Mouse (Mus musculus): ENCODE results near the gene Spa17. TPM values are rescaled to one million over a fixed set of nuclear protein-coding genes. Genes with fewer than 3 reads are reported as not detected.

Spa17 gene
- total and polyA plus RNA-seq, 3 experiments, result 0.46 to 2.6 TPM; not detected in 1

DNA sequence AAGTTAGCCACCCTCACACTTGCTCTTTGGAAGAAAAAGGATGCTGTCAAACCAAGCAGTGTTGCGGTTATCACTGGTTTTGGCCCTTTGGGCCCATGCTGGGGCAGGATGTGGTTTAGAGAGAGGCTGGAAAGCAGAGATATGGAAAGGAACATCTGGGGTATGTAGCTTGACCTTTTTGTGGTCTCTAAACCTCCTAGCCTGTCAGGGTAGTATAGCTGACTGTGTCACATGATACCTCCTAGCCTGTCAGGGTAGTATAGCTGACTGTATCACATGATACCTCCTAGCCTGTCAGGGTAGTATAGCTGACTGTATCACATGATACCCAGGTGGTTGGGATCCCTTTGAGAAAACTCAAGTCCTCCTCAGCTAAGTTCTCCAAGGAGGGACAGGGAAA is 59.2 kb downstream of the Spa17 start:
- peaks cover 6 to 27% of the 10 kb centered on the region in 2 experiments for H3K4me1 ChIP-seq (ENCODE audit: control insufficient read depth in 1 of 2, insufficient read depth in 2 of 2, low read length in 2 of 2)

More for the DNA sequence above, 59.2 kb downstream of the Spa17 start:
- peak; percentile 83 for DNase-seq (ENCODE audit: low read depth, low spot score)
- peaks cover 0 to 24% of the 10 kb centered on the region in 2 experiments; a peak in 2 of 4 replicates for H3K36me3 ChIP-seq (ENCODE audit: control insufficient read depth in 1 of 2, insufficient read depth in 2 of 2, low read length in 2 of 2)
- no peak overlapping the region for H3K9ac ChIP-seq (ENCODE audit: control insufficient read depth, low read depth, low read length, poor library complexity, severe bottlenecking)
- H3K27me3 ChIP-seq (ENCODE audit: control insufficient read depth in 1 of 2, insufficient read depth in 2 of 2, low read length in 2 of 2), result no peaks in the 10 kb centered on the region
- no peak overlapping the region for H3K4me3 ChIP-seq (ENCODE audit: control insufficient read depth in 1 of 2, insufficient read depth in 1 of 2, low read depth in 2 of 2, low read length in 2 of 2)
- H3K27ac ChIP-seq (ENCODE audit: control insufficient read depth, low read depth, low read length), result peak overlapping the region; percentile 75
- H3K9me3 ChIP-seq (replicated peaks; ENCODE audit: insufficient read depth, low read length), result no peaks in the 10 kb centered on the region
- no peaks in the 10 kb centered on the region for H3K79me2 ChIP-seq (ENCODE audit: control insufficient read depth, insufficient read depth, low read length, poor library complexity)
- TF ChIP-seq EP300 (IDR thresholded peaks at IDR 0.05; ENCODE audit: low read depth in 1 of 2, low read length in 2 of 2) (peak; percentile 91 to 94), SIN3A (IDR thresholded peaks at IDR 0.05; ENCODE audit: low read length) (peak; percentile 78), KAT2A (conservative IDR thresholded peaks at IDR 0.05; ENCODE audit: low read depth, low read length) (no peak), CHD2 (IDR thresholded peaks at IDR 0.05; ENCODE audit: low read length) (no peak), HCFC1 (IDR thresholded peaks at IDR 0.05; ENCODE audit: low read depth, low read length) (0 out of 2 replicates have a peak, but pooled peaks have one; percentile 45), RAD21 (IDR thresholded peaks at IDR 0.05; ENCODE audit: low read depth, low read length) (no peak), TAL1 (IDR thresholded peaks at IDR 0.05; ENCODE audit: low read length) (peak; percentile 97), USF1 (IDR thresholded peaks at IDR 0.05; ENCODE audit: low read depth, low read length) (peak; percentile 93), BHLHE40 (IDR thresholded peaks at IDR 0.05; ENCODE audit: borderline replicate concordance, low read depth, low read length) (no peak), TBP (IDR thresholded peaks at IDR 0.05; ENCODE audit: low read depth, low read length) (peak; percentile 50; the same call in 1 of the 2 replicates), MAFK (IDR thresholded peaks at IDR 0.05; ENCODE audit: borderline replicate concordance, low read depth, low read length) (0 out of 2 replicates have a peak, but pooled peaks have one; percentile 10), ZNF384 (IDR thresholded peaks at IDR 0.05; ENCODE audit: low read depth, low read length) (no peak), TCF12 (IDR thresholded peaks at IDR 0.05; ENCODE audit: low read depth, low read length) (peak; percentile 93), RCOR1 (IDR thresholded peaks at IDR 0.05; ENCODE audit: low read depth, low read length) (peak; percentile 95), CHD1 (IDR thresholded peaks at IDR 0.05; ENCODE audit: low read depth, low read length) (no peak), GATA1 (IDR thresholded peaks at IDR 0.05; ENCODE audit: low read depth, low read length) (peak; percentile 86), ETS1 (IDR thresholded peaks at IDR 0.05; ENCODE audit: low read depth, low read length) (peak; percentile 89), MXI1 (IDR thresholded peaks at IDR 0.05; ENCODE audit: low read depth, low read length) (peak; percentile 53; the same call in 1 of the 2 replicates), USF2 (IDR thresholded peaks at IDR 0.05; ENCODE audit: borderline replicate concordance in 1 of 2, insufficient read depth in 1 of 2, low read depth in 1 of 2, low read length in 2 of 2) (peak; percentile 47 to 82; a peak in 3 of 4 replicates), MAX (IDR thresholded peaks at IDR 0.05; ENCODE audit: low read length) (peak; percentile 75), NELFE (IDR thresholded peaks at IDR 0.05; ENCODE audit: low read depth, low read length) (no peak)

Other genes starting within 250 kb of the Spa17 start
- gene Hepacam, start 246.4 kb downstream of the Spa17 start, total RNA-seq (2012; rRNA removed), result 0.04 TPM in 1 of 2 replicates, not detected in the other
- gene Hepacam, start 246.4 kb downstream of the Spa17 start, polyA plus RNA-seq (2012; ENCODE audit: insufficient read depth in 1 of 2, insufficient read length in 2 of 2, low read depth in 1 of 2, low replicate concordance in 2 of 2, missing spikeins in 1 of 2), result under 1 TPM in 1 of 2 experiments, not detected in 1; 0.01 TPM
- not detected in 2 replicates for gene Robo4, start 211.8 kb downstream of the Spa17 start, total RNA-seq (2012; rRNA removed)
- gene Robo4, start 211.8 kb downstream of the Spa17 start, polyA plus RNA-seq (2012; ENCODE audit: insufficient read depth in 1 of 2, insufficient read length in 2 of 2, low read depth in 1 of 2, low replicate concordance in 2 of 2, missing spikeins in 1 of 2), result not detected
- gene Robo3, start 180.5 kb downstream of the Spa17 start, total RNA-seq (2012; rRNA removed), result not detected in 2 replicates
- not detected for gene Robo3, start 180.5 kb downstream of the Spa17 start, polyA plus RNA-seq (2012; ENCODE audit: insufficient read depth in 1 of 2, insufficient read length in 2 of 2, low read depth in 1 of 2, low replicate concordance in 2 of 2, missing spikeins in 1 of 2)
- 15.5 and 16.1 TPM in 2 replicates for gene Msantd2, start 124.4 kb downstream of the Spa17 start, total RNA-seq (2012; rRNA removed)
- gene Msantd2, start 124.4 kb downstream of the Spa17 start, polyA plus RNA-seq (2012; ENCODE audit: insufficient read depth in 1 of 2, insufficient read length in 2 of 2, low read depth in 1 of 2, low replicate concordance in 2 of 2, missing spikeins in 1 of 2), result 10 to 100 TPM in 1 of 2 experiments, not detected in 1; 26.2 TPM
- gene Esam, start 85.6 kb downstream of the Spa17 start, total RNA-seq (2012; rRNA removed), result 0.10 and 0.23 TPM in 2 replicates
- gene Esam, start 85.6 kb downstream of the Spa17 start, polyA plus RNA-seq (2012; ENCODE audit: insufficient read depth in 1 of 2, insufficient read length in 2 of 2, low read depth in 1 of 2, low replicate concordance in 2 of 2, missing spikeins in 1 of 2), result under 1 TPM in 1 of 2 experiments, not detected in 1; 0.89 TPM
- not detected in 2 replicates for gene Vsig2, start 74.5 kb downstream of the Spa17 start, total RNA-seq (2012; rRNA removed)
- under 1 TPM in 1 of 2 experiments, not detected in 1; 0.64 TPM for gene Vsig2, start 74.5 kb downstream of the Spa17 start, polyA plus RNA-seq (2012; ENCODE audit: insufficient read depth in 1 of 2, insufficient read length in 2 of 2, low read depth in 1 of 2, low replicate concordance in 2 of 2, missing spikeins in 1 of 2)
- 0.58 and 0.78 TPM in 2 replicates for gene Nrgn, start 60.8 kb downstream of the Spa17 start, total RNA-seq (2012; rRNA removed)
- gene Nrgn, start 60.8 kb downstream of the Spa17 start, polyA plus RNA-seq (2012; ENCODE audit: insufficient read depth in 1 of 2, insufficient read length in 2 of 2, low read depth in 1 of 2, low replicate concordance in 2 of 2, missing spikeins in 1 of 2), result 10 to 100 TPM in 1 of 2 experiments, not detected in 1; 43.5 TPM
- gene Siae, start 58.0 kb downstream of the Spa17 start, total RNA-seq (2012; rRNA removed), result 4.9 and 5.1 TPM in 2 replicates
- 1 to 10 TPM in 1 of 2 experiments, not detected in 1; 9.2 TPM for gene Siae, start 58.0 kb downstream of the Spa17 start, polyA plus RNA-seq (2012; ENCODE audit: insufficient read depth in 1 of 2, insufficient read length in 2 of 2, low read depth in 1 of 2, low replicate concordance in 2 of 2, missing spikeins in 1 of 2)
- 140 and 159 TPM in 2 replicates for gene Tbrg1, start 43.6 kb upstream of the Spa17 start, total RNA-seq (2012; rRNA removed)
- gene Tbrg1, start 43.6 kb upstream of the Spa17 start, polyA plus RNA-seq (2012; ENCODE audit: insufficient read depth in 1 of 2, insufficient read length in 2 of 2, low read depth in 1 of 2, low replicate concordance in 2 of 2, missing spikeins in 1 of 2), result 100 to 1,000 TPM in 1 of 2 experiments, not detected in 1; 127 TPM
- 0.33 and 0.42 TPM in 2 replicates for gene Panx3, start 55.5 kb upstream of the Spa17 start, total RNA-seq (2012; rRNA removed)
- gene Panx3, start 55.5 kb upstream of the Spa17 start, polyA plus RNA-seq (2012; ENCODE audit: insufficient read depth in 1 of 2, insufficient read length in 2 of 2, low read depth in 1 of 2, low replicate concordance in 2 of 2, missing spikeins in 1 of 2), result under 1 TPM in 1 of 2 experiments, not detected in 1; 0.17 TPM
- gene Olfr160, start 102.5 kb upstream of the Spa17 start, total RNA-seq (2012; rRNA removed), result not detected in 2 replicates
- not detected for gene Olfr160, start 102.5 kb upstream of the Spa17 start, polyA plus RNA-seq (2012; ENCODE audit: insufficient read depth in 1 of 2, insufficient read length in 2 of 2, low read depth in 1 of 2, low replicate concordance in 2 of 2, missing spikeins in 1 of 2)
- gene Olfr874, start 131.4 kb upstream of the Spa17 start, total RNA-seq (2012; rRNA removed), result not detected in 2 replicates
- gene Olfr874, start 131.4 kb upstream of the Spa17 start, polyA plus RNA-seq (2012; ENCODE audit: insufficient read depth in 1 of 2, insufficient read length in 2 of 2, low read depth in 1 of 2, low replicate concordance in 2 of 2, missing spikeins in 1 of 2), result not detected
- gene Olfr875, start 158.1 kb upstream of the Spa17 start, total RNA-seq (2012; rRNA removed), result not detected in 2 replicates
- not detected for gene Olfr875, start 158.1 kb upstream of the Spa17 start, polyA plus RNA-seq (2012; ENCODE audit: insufficient read depth in 1 of 2, insufficient read length in 2 of 2, low read depth in 1 of 2, low replicate concordance in 2 of 2, missing spikeins in 1 of 2)
- not detected in 2 replicates for gene Olfr876, start 189.3 kb upstream of the Spa17 start, total RNA-seq (2012; rRNA removed)
- gene Olfr876, start 189.3 kb upstream of the Spa17 start, polyA plus RNA-seq (2012; ENCODE audit: insufficient read depth in 1 of 2, insufficient read length in 2 of 2, low read depth in 1 of 2, low replicate concordance in 2 of 2, missing spikeins in 1 of 2), result not detected
- gene Olfr877, start 240.5 kb upstream of the Spa17 start, total RNA-seq (2012; rRNA removed), result not detected in 2 replicates
- gene Olfr877, start 240.5 kb upstream of the Spa17 start, polyA plus RNA-seq (2012; ENCODE audit: insufficient read depth in 1 of 2, insufficient read length in 2 of 2, low read depth in 1 of 2, low replicate concordance in 2 of 2, missing spikeins in 1 of 2), result not detected